Mouse (Mus musculus) heart, adult 2 months (tissue): ENCODE measurements at regions not wholly inside any gene's neighbourhood (a gene's known extent, or its start where the extent isn't known, plus 50 kb on each side); places are given as distances from the start of the nearest gene placed in this dataset.

Source experiments
- CTCF ChIP-seq: fragments of 200-600 bp; IDR thresholded peaks from 2 replicates; pipeline ENCODE4 v1.8.1; 2022; ENCODE audit warnings: antibody characterized with exemption, mild to moderate bottlenecking, moderate library complexity
- EP300 ChIP-seq: fragments of 200-500 bp; IDR thresholded peaks from 2 replicates; pipeline ENCODE4 v1.6.1; 2011; ENCODE audit warnings: low read depth, low read length, control low read depth; ENCODE audit not compliant: insufficient read depth
- POLR2A ChIP-seq: fragments of 200-500 bp; IDR thresholded peaks from 2 replicates; pipeline ENCODE4 v1.6.1; 2011; ENCODE audit warnings: mild to moderate bottlenecking, low read depth, low read length, control low read depth; ENCODE audit not compliant: insufficient read depth

GRCm38 (mm10) chr19:60055121-60055874 is 111.8 kb upstream of the Rab11fip2 start:
- TF ChIP-seq CTCF (no peak), POLR2A (no peak), EP300 (no peak)
